Mouse (Mus musculus): Measurements from ENCODE around the gene Gja1.

Gja1 gene

GRCm38 (mm10) chr10:56422518-56422917 lies 45.4 kb downstream of the Gja1 start:
- DNase-seq, result no peak

GRCm38 (mm10) chr10:56425016-56425798 lies 48.1 kb downstream of the Gja1 start:
- no peak for DNase-seq

- no peak for DNase-seq
Measured at GRCm38 (mm10) chr10:56426369-56426768, 49.2 kb downstream of the Gja1 start.

GRCm38 (mm10) chr10:56427382-56427781 lies 50.3 kb downstream of the Gja1 start:
- DNase-seq, result no peak

- DNase-seq, result no peak
Measured at GRCm38 (mm10) chr10:56427827-56428226, 50.7 kb downstream of the Gja1 start.

- no peak for DNase-seq
Measured at GRCm38 (mm10) chr10:56429011-56429410, 51.9 kb downstream of the Gja1 start.

GRCm38 (mm10) chr10:56431600-56432389 lies 54.7 kb downstream of the Gja1 start:
- DNase-seq, result no peak

GRCm38 (mm10) chr10:56432390-56432709 lies 55.2 kb downstream of the Gja1 start:
- no peak for DNase-seq

- DNase-seq, result no peak
Measured at GRCm38 (mm10) chr10:56437290-56437689, 60.2 kb downstream of the Gja1 start.

GRCm38 (mm10) chr10:56439638-56440037 lies 62.5 kb downstream of the Gja1 start:
- DNase-seq, result no peak

- no peak for DNase-seq
Measured at GRCm38 (mm10) chr10:56444457-56444856, 67.3 kb downstream of the Gja1 start.

GRCm38 (mm10) chr10:56449030-56449429 lies 71.9 kb downstream of the Gja1 start:
- no peak for DNase-seq

Measured in right cerebral cortex, postnatal 25 days (tissue).